Mouse (Mus musculus): ENCODE data around the gene Fermt2. TPM values are rescaled to one million over a fixed set of nuclear protein-coding genes. Genes with fewer than 3 reads are reported as not detected.
A peak's percentile ranks its signal among the peaks of the same experiment; 100 is the strongest.

Fermt2 gene
- polyA plus RNA-seq, 1 experiment, result 19.3 TPM

- Histone ChIP-seq H3K27ac (ENCODE audit: control insufficient read depth, insufficient read depth, low read depth, low read length, poor library complexity) (no peak overlapping the region), H3K4me1 (ENCODE audit: control insufficient read depth, insufficient read depth, low read length) (no peaks in the 10 kb centered on the region), H3K4me3 (replicated peaks; ENCODE audit: control insufficient read depth, low read depth, low read length) (no peak overlapping the region)
- TF ChIP-seq CTCF (IDR thresholded peaks at IDR 0.05; ENCODE audit: control insufficient read depth, insufficient read depth, low read length) (no peak), POLR2A (IDR thresholded peaks at IDR 0.05; ENCODE audit: borderline replicate concordance, control insufficient read depth, low read depth, low read length) (no peak)
- WGBS, result 50% methylated on average over 12 of the region's 12 CpGs
Observed at GRCm38 (mm10) chr14:45442781-45443560, 86.9 kb downstream of the Fermt2 start.

DNA sequence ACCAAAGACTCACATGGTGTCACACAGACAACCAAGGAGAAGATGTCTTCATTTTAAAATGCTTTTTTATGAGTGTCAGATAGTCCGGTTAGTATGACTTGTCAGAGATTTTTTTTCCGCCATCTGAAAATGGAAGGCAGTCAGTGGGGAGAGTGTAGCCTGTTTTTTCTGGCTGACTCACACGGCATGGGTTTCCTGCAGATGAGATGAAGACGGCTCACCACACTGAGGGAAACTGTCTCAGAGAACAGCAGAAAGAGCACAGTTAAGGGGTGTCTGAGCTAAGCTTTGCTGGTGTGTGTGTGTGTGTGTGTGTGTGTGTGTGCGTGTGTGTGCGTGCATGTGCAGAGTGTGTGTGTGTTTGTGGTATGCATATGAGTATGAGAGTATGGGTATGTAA is 88.6 kb downstream of the Fermt2 start:
- no peak overlapping the region for H3K27ac ChIP-seq (ENCODE audit: control insufficient read depth, insufficient read depth, low read depth, low read length, poor library complexity)
- H3K4me1 ChIP-seq (ENCODE audit: control insufficient read depth, insufficient read depth, low read length), result no peaks in the 10 kb centered on the region
- 73% methylated on average over 6 of the region's 6 CpGs for WGBS
- H3K4me3 ChIP-seq (replicated peaks; ENCODE audit: control insufficient read depth, low read depth, low read length), result no peak overlapping the region
- TF ChIP-seq CTCF (IDR thresholded peaks at IDR 0.05; ENCODE audit: control insufficient read depth, insufficient read depth, low read length) (no peak), POLR2A (IDR thresholded peaks at IDR 0.05; ENCODE audit: borderline replicate concordance, control insufficient read depth, low read depth, low read length) (no peak)

DNA sequence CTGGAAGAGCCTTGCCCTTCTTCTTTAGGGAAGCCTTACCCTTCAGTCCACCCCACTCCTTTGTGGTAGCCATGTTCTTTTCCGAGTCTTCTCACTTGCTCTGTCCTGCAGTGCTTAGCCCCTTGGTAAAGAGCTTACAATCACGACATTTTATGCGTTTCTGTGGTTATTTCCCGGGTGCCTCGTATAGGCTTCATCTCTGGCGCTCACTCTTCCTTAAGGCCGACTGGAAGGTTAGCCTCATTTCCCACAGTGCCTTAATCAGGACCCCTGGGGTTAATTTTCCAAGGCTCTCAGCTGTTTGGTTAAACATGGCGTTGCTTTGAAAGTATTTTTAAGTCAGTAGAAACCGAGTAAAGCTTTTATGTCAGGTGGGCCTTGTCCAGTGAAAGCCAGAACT is 90.5 kb downstream of the Fermt2 start:
- no peak for TF ChIP-seq POLR2A (IDR thresholded peaks at IDR 0.05; ENCODE audit: borderline replicate concordance, control insufficient read depth, low read depth, low read length)
- 77% methylated on average over 9 of the region's 9 CpGs for WGBS
- Histone ChIP-seq H3K4me1 (ENCODE audit: control insufficient read depth, insufficient read depth, low read length) (no peaks in the 10 kb centered on the region), H3K4me3 (replicated peaks; ENCODE audit: control insufficient read depth, low read depth, low read length) (no peak overlapping the region), H3K27ac (ENCODE audit: control insufficient read depth, insufficient read depth, low read depth, low read length, poor library complexity) (no peak overlapping the region)

- Histone ChIP-seq H3K4me1 (ENCODE audit: control insufficient read depth, insufficient read depth, low read length) (no peaks in the 10 kb centered on the region), H3K27ac (ENCODE audit: control insufficient read depth, insufficient read depth, low read depth, low read length, poor library complexity) (no peak overlapping the region), H3K4me3 (replicated peaks; ENCODE audit: control insufficient read depth, low read depth, low read length) (no peak overlapping the region)
- 76% methylated on average over 2 of the region's 2 CpGs for WGBS
- TF ChIP-seq POLR2A (IDR thresholded peaks at IDR 0.05; ENCODE audit: borderline replicate concordance, control insufficient read depth, low read depth, low read length), result no peak
- no peak for TF ChIP-seq CTCF (IDR thresholded peaks at IDR 0.05; ENCODE audit: control insufficient read depth, insufficient read depth, low read length)
Observed at GRCm38 (mm10) chr14:45438931-45439275, 91.0 kb downstream of the Fermt2 start.

- no peak for TF ChIP-seq CTCF (IDR thresholded peaks at IDR 0.05; ENCODE audit: control insufficient read depth, insufficient read depth, low read length)
- no peak for TF ChIP-seq POLR2A (IDR thresholded peaks at IDR 0.05; ENCODE audit: borderline replicate concordance, control insufficient read depth, low read depth, low read length)
- no peaks in the 10 kb centered on the region for H3K4me1 ChIP-seq (ENCODE audit: control insufficient read depth, insufficient read depth, low read length)
- H3K27ac ChIP-seq (ENCODE audit: control insufficient read depth, insufficient read depth, low read depth, low read length, poor library complexity), result no peak overlapping the region
- WGBS, result 69% methylated on average over 19 of the region's 19 CpGs
- no peak overlapping the region for H3K4me3 ChIP-seq (replicated peaks; ENCODE audit: control insufficient read depth, low read depth, low read length)
Observed at GRCm38 (mm10) chr14:45438250-45438930, 91.5 kb downstream of the Fermt2 start.

DNA sequence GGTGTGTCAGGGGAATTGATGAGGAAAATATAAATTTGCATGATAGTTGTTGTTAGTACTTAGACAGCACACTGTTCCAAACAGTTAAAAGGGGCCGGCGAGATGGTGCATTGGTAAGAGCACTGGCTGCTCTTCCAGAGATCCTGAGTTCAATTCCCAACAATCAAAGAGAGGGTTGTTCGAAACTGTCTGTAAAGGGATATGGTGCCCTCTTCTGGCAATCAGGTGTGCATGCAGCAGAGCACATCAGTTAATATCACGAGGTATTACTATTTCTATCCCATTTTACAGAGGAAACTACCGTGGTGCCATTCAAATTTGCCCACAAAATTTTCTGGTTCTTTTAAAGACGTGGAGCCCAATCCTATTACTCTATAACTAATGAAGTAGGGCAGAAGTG is 95.7 kb downstream of the Fermt2 start:
- H3K4me3 ChIP-seq (replicated peaks; ENCODE audit: control insufficient read depth, low read depth, low read length), result no peak overlapping the region
- 66% methylated on average over 6 of the region's 6 CpGs for WGBS
- TF ChIP-seq POLR2A (IDR thresholded peaks at IDR 0.05; ENCODE audit: borderline replicate concordance, control insufficient read depth, low read depth, low read length) (no peak), CTCF (IDR thresholded peaks at IDR 0.05; ENCODE audit: control insufficient read depth, insufficient read depth, low read length) (no peak)
- no peak overlapping the region for H3K27ac ChIP-seq (ENCODE audit: control insufficient read depth, insufficient read depth, low read depth, low read length, poor library complexity)
- H3K4me1 ChIP-seq (ENCODE audit: control insufficient read depth, insufficient read depth, low read length), result no peaks in the 10 kb centered on the region

GRCm38 (mm10) chr14:45432003-45432402 is 97.9 kb downstream of the Fermt2 start:
- H3K27ac ChIP-seq (ENCODE audit: control insufficient read depth, insufficient read depth, low read depth, low read length, poor library complexity), result no peak overlapping the region
- TF ChIP-seq POLR2A (IDR thresholded peaks at IDR 0.05; ENCODE audit: borderline replicate concordance, control insufficient read depth, low read depth, low read length), result no peak
- TF ChIP-seq CTCF (IDR thresholded peaks at IDR 0.05; ENCODE audit: control insufficient read depth, insufficient read depth, low read length), result peak; percentile 61
- H3K4me3 ChIP-seq (replicated peaks; ENCODE audit: control insufficient read depth, low read depth, low read length), result no peak overlapping the region
- WGBS, result 70% methylated on average over 4 of the region's 4 CpGs
- H3K4me1 ChIP-seq (ENCODE audit: control insufficient read depth, insufficient read depth, low read length), result no peaks in the 10 kb centered on the region

GRCm38 (mm10) chr14:45430066-45430842 is 99.7 kb downstream of the Fermt2 start:
- H3K4me3 ChIP-seq (replicated peaks; ENCODE audit: control insufficient read depth, low read depth, low read length), result no peak overlapping the region
- WGBS, result 86% methylated on average over 13 of the region's 13 CpGs
- no peak for TF ChIP-seq CTCF (IDR thresholded peaks at IDR 0.05; ENCODE audit: control insufficient read depth, insufficient read depth, low read length)
- no peak for TF ChIP-seq POLR2A (IDR thresholded peaks at IDR 0.05; ENCODE audit: borderline replicate concordance, control insufficient read depth, low read depth, low read length)
- no peaks in the 10 kb centered on the region for H3K4me1 ChIP-seq (ENCODE audit: control insufficient read depth, insufficient read depth, low read length)
- H3K27ac ChIP-seq (ENCODE audit: control insufficient read depth, insufficient read depth, low read depth, low read length, poor library complexity), result no peak overlapping the region
